Mouse (Mus musculus): Measurements from ENCODE around the gene Morf4l2. TPM values are rescaled to one million over a fixed set of nuclear protein-coding genes. Genes with fewer than 3 reads are reported as not detected.

Morf4l2 gene
- total and polyA plus RNA-seq, 2 experiments from 2014 or later: 115 to 212 TPM

Other genes with a start within 250 kb of the Morf4l2 start
- not detected in 2 replicates for gene Kir3dl1, start 225.7 kb downstream of the Morf4l2 start, total RNA-seq (2014; rRNA removed; ENCODE audit: low replicate concordance)
- not detected in 2 replicates for gene Kir3dl1, start 225.7 kb downstream of the Morf4l2 start, polyA plus RNA-seq (2015; fragmentation: Nextera tagmentation; extraction: Ambion mirVana)
- gene Kir3dl2, start 199.6 kb downstream of the Morf4l2 start, total RNA-seq (2014; rRNA removed; ENCODE audit: low replicate concordance): not detected in 2 replicates
- gene Kir3dl2, start 199.6 kb downstream of the Morf4l2 start, polyA plus RNA-seq (2015; fragmentation: Nextera tagmentation; extraction: Ambion mirVana): not detected in 2 replicates
- not detected in 2 replicates for gene Tceal3, start 152.8 kb downstream of the Morf4l2 start, total RNA-seq (2014; rRNA removed; ENCODE audit: low replicate concordance)
- gene Tceal3, start 152.8 kb downstream of the Morf4l2 start, polyA plus RNA-seq (2015; fragmentation: Nextera tagmentation; extraction: Ambion mirVana): 0.85 and 1.3 TPM in 2 replicates
- 4.9 and 7.3 TPM in 2 replicates for gene Tceal1, start 35.7 kb downstream of the Morf4l2 start, total RNA-seq (2014; rRNA removed; ENCODE audit: low replicate concordance)
- gene Tceal1, start 35.7 kb downstream of the Morf4l2 start, polyA plus RNA-seq (2015; fragmentation: Nextera tagmentation; extraction: Ambion mirVana): 13.4 and 13.9 TPM in 2 replicates
- gene Glra4, start 36.5 kb upstream of the Morf4l2 start, total RNA-seq (2014; rRNA removed; ENCODE audit: low replicate concordance): not detected in 2 replicates
- gene Glra4, start 36.5 kb upstream of the Morf4l2 start, polyA plus RNA-seq (2015; fragmentation: Nextera tagmentation; extraction: Ambion mirVana): not detected in 2 replicates
- gene Plp1, start 79.0 kb upstream of the Morf4l2 start, total RNA-seq (2014; rRNA removed; ENCODE audit: low replicate concordance): 0.81 and 7.2 TPM in 2 replicates
- gene Plp1, start 79.0 kb upstream of the Morf4l2 start, polyA plus RNA-seq (2015; fragmentation: Nextera tagmentation; extraction: Ambion mirVana): 1.9 and 2.1 TPM in 2 replicates
- gene Rab9b, start 125.1 kb upstream of the Morf4l2 start, total RNA-seq (2014; rRNA removed; ENCODE audit: low replicate concordance): not detected in 2 replicates
- 0.10 and 0.16 TPM in 2 replicates for gene Rab9b, start 125.1 kb upstream of the Morf4l2 start, polyA plus RNA-seq (2015; fragmentation: Nextera tagmentation; extraction: Ambion mirVana)
- not detected in 2 replicates for gene H2bfm, start 183.6 kb upstream of the Morf4l2 start, total RNA-seq (2014; rRNA removed; ENCODE audit: low replicate concordance)
- gene H2bfm, start 183.6 kb upstream of the Morf4l2 start, polyA plus RNA-seq (2015; fragmentation: Nextera tagmentation; extraction: Ambion mirVana): not detected in 2 replicates
- not detected in 2 replicates for gene Tmsb15b2, start 231.8 kb upstream of the Morf4l2 start, total RNA-seq (2014; rRNA removed; ENCODE audit: low replicate concordance)
- 13.8 and 16.1 TPM in 2 replicates for gene Tmsb15b2, start 231.8 kb upstream of the Morf4l2 start, polyA plus RNA-seq (2015; fragmentation: Nextera tagmentation; extraction: Ambion mirVana)
- gene Tmsb15l, start 233.2 kb upstream of the Morf4l2 start, total RNA-seq (2014; rRNA removed; ENCODE audit: low replicate concordance): 1.7 TPM in 1 of 2 replicates, not detected in the other
- 0.92 and 1.6 TPM in 2 replicates for gene Tmsb15l, start 233.2 kb upstream of the Morf4l2 start, polyA plus RNA-seq (2015; fragmentation: Nextera tagmentation; extraction: Ambion mirVana)
- gene Tmsb15b1, start 233.2 kb upstream of the Morf4l2 start, total RNA-seq (2014; rRNA removed; ENCODE audit: low replicate concordance): 2.3 and 4.4 TPM in 2 replicates
- gene Tmsb15b1, start 233.2 kb upstream of the Morf4l2 start, polyA plus RNA-seq (2015; fragmentation: Nextera tagmentation; extraction: Ambion mirVana): 16.9 and 17.9 TPM in 2 replicates
- gene Zcchc18, start 249.5 kb upstream of the Morf4l2 start, total RNA-seq (2014; rRNA removed; ENCODE audit: low replicate concordance): 0.85 TPM in 1 of 2 replicates, not detected in the other
- gene Zcchc18, start 249.5 kb upstream of the Morf4l2 start, polyA plus RNA-seq (2015; fragmentation: Nextera tagmentation; extraction: Ambion mirVana): 0.40 and 0.41 TPM in 2 replicates